30 mouse cellular contexts compared by ENCODE assay signal in genomic region chr11:46115011-46115410, GRCm38 (mm10). TPM values are rescaled to one million over a fixed set of nuclear protein-coding genes. Genes with fewer than 3 reads are reported as not detected.
DNase-seq lines count a peak whose midpoint lies in the region; ATAC-seq and TF ChIP-seq lines count a peak whose summit lies in the region.
"Had no signal": no experiment of that assay in that cellular context is flagged by ENCODE, and none has a peak within 500 bp of the region (broad histone marks: within the 10 kb centered on the region; RNA-seq: fewer than 3 reads in every experiment).

No protein-coding gene starts in this region.

- WGBS in small intestine, adult 2 months = 72% methylated on average over 4 of the region's 4 CpGs
- WGBS in liver, embryonic 12.5 days (ENCODE audit: insufficient replicate concordance) = 74% methylated on average over 4 of the region's 4 CpGs

- H3K36me3 ChIP-seq in E14TG2a.4 (ENCODE audit: insufficient read depth, low read length) (peaks cover 91% of the 10 kb centered on the region), ES-E14 (ENCODE audit: control insufficient read depth, insufficient read depth, low read length, poor library complexity, severe bottlenecking) (peaks cover 23% of the 10 kb centered on the region)
- peaks cover 9% of the 10 kb centered on the region for H3K36me3 ChIP-seq in small intestine, adult 2 months (ENCODE audit: control insufficient read depth, insufficient read depth, low read length)
- no peaks in the 10 kb centered on the region for H3K36me3 ChIP-seq in liver, embryonic 12.5 days
- H3K36me3 ChIP-seq: G1E; liver, embryonic 13.5 days had no signal

- no peaks in the 10 kb centered on the region for H3K27me3 ChIP-seq in E14TG2a.4 (ENCODE audit: insufficient read depth, low read length)
- no peaks in the 10 kb centered on the region for H3K27me3 ChIP-seq in small intestine, adult 2 months (ENCODE audit: control insufficient read depth, insufficient read depth, low read length)
- H3K27me3 ChIP-seq in liver, embryonic 12.5 days (replicated peaks) = peaks cover 4% of the 10 kb centered on the region; the same call in 1 of the 2 replicates
- H3K27me3 ChIP-seq: embryonic facial prominence, embryonic 13.5 days; heart, embryonic 15.5 days; hindbrain, embryonic 12.5 days; intestine, embryonic 15.5 days; neural tube, embryonic 12.5 days had no signal

- H3K27ac ChIP-seq in ES-E14 (ENCODE audit: insufficient read depth, low read depth, low read length, poor library complexity, severe bottlenecking) = peak overlapping the region; percentile 88
- 0 out of 2 replicates have a peak overlapping the region, but pooled peaks have one; percentile 22 for H3K27ac ChIP-seq in small intestine, adult 2 months (ENCODE audit: insufficient read depth, low read depth, low read length)
- no peak overlapping the region for H3K27ac ChIP-seq in liver, embryonic 12.5 days
- H3K27ac ChIP-seq: embryonic facial prominence, embryonic 13.5 days; hindbrain, embryonic 12.5 days; hindbrain, postnatal 0 days; intestine, embryonic 15.5 days; layer of hippocampus, adult 2 months; liver, embryonic 13.5 days; neural tube, embryonic 12.5 days had no signal

- in situ Hi-C loops in ES-E14 (cut with MboI; ENCODE audit: low sequenced_read_pairs in 2 of 2, unreplicated experiment in 2 of 2) = no loop called here

- no peak for TF ChIP-seq CTCF in E14TG2a.4 (conservative IDR thresholded peaks at IDR 0.05; ENCODE audit: low read length)
- TF ChIP-seq CTCF in small intestine, adult 2 months (IDR thresholded peaks at IDR 0.05; ENCODE audit: extremely low read depth, insufficient read length, insufficient replicate concordance, low read depth, low read length) = no peak

- TF ChIP-seq POLR2A in small intestine, adult 2 months (IDR thresholded peaks at IDR 0.05; ENCODE audit: low read depth, low read length) = no peak

- DNase-seq in lung, adult 18-20 months = peak; percentile 43 to 60
- DNase-seq in lung, postnatal 4 days = no peak
- DNase-seq in ES-E14 (ENCODE audit: low read depth, low spot score) = peak; percentile 87
- no peak for DNase-seq in left cerebral cortex, adult 11 months (ENCODE audit: low spot score)
- DNase-seq: cerebellum, postnatal 10 days; forebrain, postnatal 0 days; gastrocnemius, postnatal 14 days; heart, postnatal 36 days; left cerebral cortex, postnatal 4 days; liver, embryonic 13.5 days; lung, embryonic 14.5 days; right cerebral cortex, postnatal 14 days had no signal

- H3K9me3 ChIP-seq in E14TG2a.4 (ENCODE audit: low read length) = peaks cover 31% of the 10 kb centered on the region
- H3K9me3 ChIP-seq in ES-E14 (ENCODE audit: control insufficient read depth, insufficient read depth, low read depth, low read length) = no peaks in the 10 kb centered on the region
- no peaks in the 10 kb centered on the region for H3K9me3 ChIP-seq in liver, embryonic 12.5 days (replicated peaks)
- H3K9me3 ChIP-seq: embryonic facial prominence, embryonic 13.5 days; G1E; heart, embryonic 15.5 days; hindbrain, embryonic 12.5 days; intestine, embryonic 15.5 days; liver, embryonic 13.5 days; neural tube, embryonic 12.5 days had no signal

- no peak overlapping the region for H3K9ac ChIP-seq in ES-E14 (ENCODE audit: insufficient read depth, low read depth, low read length, poor library complexity, severe bottlenecking)
- H3K9ac ChIP-seq in liver, embryonic 12.5 days = no peak overlapping the region
- H3K9ac ChIP-seq: embryonic facial prominence, embryonic 13.5 days; forebrain, postnatal 0 days; heart, embryonic 15.5 days; hindbrain, embryonic 12.5 days; intestine, embryonic 15.5 days; liver, embryonic 13.5 days; lung, embryonic 14.5 days; neural tube, embryonic 12.5 days had no signal

- H3K4me2 ChIP-seq in liver, embryonic 12.5 days = no peak overlapping the region
- H3K4me2 ChIP-seq: embryonic facial prominence, embryonic 13.5 days; heart, embryonic 15.5 days; hindbrain, embryonic 12.5 days; intestine, embryonic 15.5 days; liver, embryonic 13.5 days; lung, embryonic 14.5 days; midbrain, embryonic 11.5 days; neural tube, embryonic 12.5 days had no signal

- H3K4me1 ChIP-seq in E14TG2a.4 (replicated peaks; ENCODE audit: low read depth, low read length) = peaks cover 89% of the 10 kb centered on the region
- peaks cover 8 to 22% of the 10 kb centered on the region in 2 experiments for H3K4me1 ChIP-seq in ES-E14 (ENCODE audit: control insufficient read depth in 2 of 2, insufficient read depth in 2 of 2, low read length in 2 of 2, poor library complexity in 1 of 2)
- 0 out of 2 replicates have a peak, but pooled peaks cover 4% of the 10 kb centered on the region for H3K4me1 ChIP-seq in small intestine, adult 2 months (ENCODE audit: control insufficient read depth, insufficient read depth, insufficient read length, low read length)
- H3K4me1 ChIP-seq in liver, embryonic 12.5 days = no peaks in the 10 kb centered on the region
- H3K4me1 ChIP-seq: hindbrain, embryonic 12.5 days; liver, embryonic 13.5 days; neural tube, embryonic 12.5 days had no signal

- no peak for ATAC-seq in liver, embryonic 12.5 days
- ATAC-seq: forebrain, postnatal 0 days; hindbrain, postnatal 0 days; intestine, embryonic 15.5 days; midbrain, embryonic 16.5 days had no signal

- H3K4me3 ChIP-seq in E14TG2a.4 (replicated peaks; ENCODE audit: low read length) (peak overlapping the region; percentile 66), ES-E14 (ENCODE audit: insufficient read depth in 1 of 2, low read depth in 1 of 2, low read length in 2 of 2, poor library complexity in 1 of 2, severe bottlenecking in 1 of 2) (peak overlapping the region; percentile 6 to 14; a peak in 2 of 4 replicates)
- no peak overlapping the region for H3K4me3 ChIP-seq in small intestine, adult 2 months (ENCODE audit: low read depth, low read length)
- no peak overlapping the region for H3K4me3 ChIP-seq in liver, embryonic 12.5 days
- H3K4me3 ChIP-seq: embryonic facial prominence, embryonic 13.5 days; erythroblast, embryonic 14.5 days; heart, embryonic 15.5 days; hindbrain, embryonic 12.5 days; intestine, embryonic 15.5 days; layer of hippocampus, adult 2 months; liver, embryonic 13.5 days; neural tube, embryonic 12.5 days had no signal

TF ChIP-seq in ES-E14, 5 proteins besides CTCF, POLR2A, EP300 and RAD21:
- no peak for TF ChIP-seq MAFK (IDR thresholded peaks at IDR 0.05; ENCODE audit: insufficient read depth, low read depth, low read length)
- TF ChIP-seq ZNF384 (IDR thresholded peaks at IDR 0.05; ENCODE audit: low read depth, low read length) = no peak
- no peak for TF ChIP-seq CHD2 (IDR thresholded peaks at IDR 0.05; ENCODE audit: low read depth, low read length)
- no peak for TF ChIP-seq ZC3H11A (IDR thresholded peaks at IDR 0.05; ENCODE audit: borderline replicate concordance, low read depth, low read length)

RNA-seq across cellular contexts. Expression of gene Nipal4, which starts 51.3 kb away (rescaled TPM):
- 1.7 and 2.1 TPM in 2 replicates for total RNA-seq in ES-E14 (2012; rRNA removed)
- polyA plus RNA-seq in small intestine, adult 2 months (2012; rRNA removed) = 0.49 and 0.89 TPM in 2 replicates
- polyA plus RNA-seq in liver, embryonic 12.5 days (2016; fragmentation: Nextera tagmentation; extraction: Ambion mirVana) = 0.13 and 0.26 TPM in 2 replicates
- total RNA-seq: adrenal gland, adult 18-20 months; common myeloid progenitor, adult 5-6 weeks; G1E; granulocyte monocyte progenitor cell, adult 5-6 weeks; megakaryocyte progenitor cell, adult 5-6 weeks had no signal
- polyA plus RNA-seq: erythroblast, embryonic 14.5 days; G1E had no signal

RNA-seq across cellular contexts. Expression of gene Adam19, which starts 59.2 kb away (rescaled TPM):
- 43.8 and 71.1 TPM in 2 replicates for total RNA-seq in ES-E14 (2012; rRNA removed)
- 4.4 and 6.8 TPM in 2 replicates for polyA plus RNA-seq in small intestine, adult 2 months (2012; rRNA removed)
- 3.6 and 4.5 TPM in 2 replicates for polyA plus RNA-seq in liver, embryonic 12.5 days (2016; fragmentation: Nextera tagmentation; extraction: Ambion mirVana)
- polyA plus RNA-seq: G1E had no signal

Comparison
In these comparisons a context has a peak if more than half of its experiments do, and no peak if none do; other contexts are left out.
1. DNase-seq: peak in lung, adult 18-20 months (2 of 2) and ES-E14 (single experiment); none in lung, postnatal 4 days (0 of 2) and left cerebral cortex, adult 11 months (single experiment).
2. H3K4me3 ChIP-seq: peak in E14TG2a.4 (single experiment) and ES-E14 (2 of 2); none in small intestine, adult 2 months (single experiment) and liver, embryonic 12.5 days (single experiment).